Mouse (Mus musculus) midbrain, embryonic 10.5 days (tissue): ENCODE data around the gene Rsph4a. TPM values are rescaled to one million over a fixed set of nuclear protein-coding genes. Genes with fewer than 3 reads are reported as not detected.
"Not testable (repeated sequence)": the region's sequence is repeated elsewhere in the genome, so short reads cannot be mapped to it uniquely, and the experiment has no call there.

Experiments used
- DNase-seq: peaks from one replicate; pipeline ENCODE4 v3.0.0-alpha.2; 2017; ENCODE audit warnings: low spot score
- H3K27ac ChIP-seq: fragments of 300-500 bp; sonication (generic); replicated peaks from 2 replicates; pipeline ENCODE4 v1.5.1; 2016; ENCODE audit warnings: mild to moderate bottlenecking
- H3K27me3 ChIP-seq: fragments of 300-500 bp; sonication (generic); 2 replicates; pipeline ENCODE4 v1.6.1; 2016; ENCODE audit warnings: low read depth, mild to moderate bottlenecking; ENCODE audit not compliant: poor library complexity, severe bottlenecking
- H3K36me3 ChIP-seq: fragments of 300-500 bp; sonication (generic); 2 replicates; pipeline ENCODE4 v1.6.1; 2016; ENCODE audit warnings: mild to moderate bottlenecking, moderate library complexity
- H3K4me1 ChIP-seq: fragments of 300-500 bp; sonication (generic); 2 replicates; pipeline ENCODE4 v1.6.1; 2016
- H3K4me3 ChIP-seq: fragments of 300-500 bp; sonication (generic); 2 replicates; pipeline ENCODE4 v1.5.1; 2016; ENCODE audit warnings: mild to moderate bottlenecking, moderate library complexity
- H3K9me3 ChIP-seq: fragments of 300-500 bp; sonication (generic); replicated peaks from 2 replicates; pipeline ENCODE4 v1.6.1; 2016; ENCODE audit warnings: mild to moderate bottlenecking
- WGBS: fragments of 180-500 bp; shearing (Covaris S2); methylation state at CpG from one replicate; pipeline ENCODE4 v1.1.7; 2016; 5-methylcytosine and 5-hydroxymethylcytosine counted together
- polyA plus RNA-seq: library from polyadenylated mRNA; unstranded; fragments of >200 nt; fragmentation: Nextera tagmentation; extraction: Ambion mirVana; gene quantifications from 2 replicates; pipeline ENCODE4 v1.2.1, GENCODE M21; 2016

Gene Rsph4a
- 0.09 and 0.11 TPM in 2 replicates for polyA plus RNA-seq

- Histone ChIP-seq H3K27me3 (no peaks in the 10 kb centered on the region), H3K27ac (no peak within 1 kb of the TSS), H3K36me3 (no peaks in the 10 kb centered on the region), H3K4me1 (peaks cover 12% of the 10 kb centered on the region), H3K9me3 (no peaks in the 10 kb centered on the region), H3K4me3 (peak within 1 kb of the TSS; percentile 54)
- peak; percentile 62 for DNase-seq
- WGBS: 9% methylated on average over 17 of the region's 17 CpGs
Observed at GRCm38 (mm10) chr10:33904530-33905481, at the start of gene Rsph4a. Gene Rsph4a, plus strand, starts transcription at chr10:33905111.

GRCm38 (mm10) chr10:33857421-33857820 is 47.5 kb upstream of the Rsph4a start, which contains the start of gene Sult3a1:
Gene Sult3a1, plus strand, starts transcription at chr10:33857721.
- Histone ChIP-seq H3K27ac (no peak within 1 kb of the TSS), H3K27me3 (no peaks in the 10 kb centered on the region), H3K9me3 (no peaks in the 10 kb centered on the region), H3K4me1 (no peaks in the 10 kb centered on the region), H3K4me3 (no peak within 1 kb of the TSS), H3K36me3 (no peaks in the 10 kb centered on the region)
- no peak for DNase-seq

DNA sequence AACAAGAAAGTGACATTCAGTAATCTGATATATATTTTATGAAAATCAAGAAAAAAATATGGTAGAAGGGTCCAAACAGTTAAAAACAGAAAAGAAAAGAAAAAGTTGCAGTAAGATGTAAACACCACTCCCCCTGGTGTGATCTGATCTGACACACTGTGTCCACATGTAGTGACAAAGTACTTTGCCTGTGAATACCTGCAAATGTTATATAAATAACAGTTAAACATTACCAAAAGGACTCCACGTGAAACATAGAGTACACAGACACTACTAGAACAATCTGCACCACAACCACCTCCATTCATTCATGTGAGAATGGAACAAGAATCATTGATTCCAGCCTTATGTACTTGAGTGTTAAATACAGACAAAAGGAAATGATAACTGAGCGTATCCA is 38.9 kb upstream of the Rsph4a start:
- no peaks in the 10 kb centered on the region for H3K4me1 ChIP-seq

GRCm38 (mm10) chr10:33870441-33870840 is 34.5 kb upstream of the Rsph4a start:
- WGBS: 26% methylated on average over 1 of the region's 1 CpGs
- Histone ChIP-seq H3K27me3 (no peaks in the 10 kb centered on the region), H3K9me3 (no peaks in the 10 kb centered on the region), H3K36me3 (no peaks in the 10 kb centered on the region), H3K4me1 (no peaks in the 10 kb centered on the region), H3K4me3 (no peak overlapping the region), H3K27ac (no peak overlapping the region)
- DNase-seq: no peak

More for the DNA sequence above, 38.9 kb upstream of the Rsph4a start:
- H3K27me3 ChIP-seq: no peaks in the 10 kb centered on the region
- no peak overlapping the region for H3K27ac ChIP-seq
- no peak for DNase-seq
- no peaks in the 10 kb centered on the region for H3K36me3 ChIP-seq
- H3K9me3 ChIP-seq: no peaks in the 10 kb centered on the region
- H3K4me3 ChIP-seq: no peak overlapping the region
- 82% methylated on average over 2 of the region's 2 CpGs for WGBS

GRCm38 (mm10) chr10:33872672-33873398 is 32.1 kb upstream of the Rsph4a start:
- Histone ChIP-seq H3K27me3 (no peaks in the 10 kb centered on the region), H3K9me3 (no peaks in the 10 kb centered on the region), H3K4me3 (no peak overlapping the region), H3K4me1 (no peaks in the 10 kb centered on the region), H3K36me3 (no peaks in the 10 kb centered on the region), H3K27ac (no peak overlapping the region)
- no peak for DNase-seq
- 93% methylated on average over 2 of the region's 2 CpGs for WGBS

GRCm38 (mm10) chr10:33882411-33882810 is 22.5 kb upstream of the Rsph4a start:
- H3K27ac ChIP-seq, H3K4me3 ChIP-seq, H3K36me3 ChIP-seq, H3K4me1 ChIP-seq, H3K27me3 ChIP-seq, DNase-seq: not testable (repeated sequence)
- WGBS: 85% methylated on average over 2 of the region's 2 CpGs
- H3K9me3 ChIP-seq: peaks cover 18% of the 10 kb centered on the region

DNA sequence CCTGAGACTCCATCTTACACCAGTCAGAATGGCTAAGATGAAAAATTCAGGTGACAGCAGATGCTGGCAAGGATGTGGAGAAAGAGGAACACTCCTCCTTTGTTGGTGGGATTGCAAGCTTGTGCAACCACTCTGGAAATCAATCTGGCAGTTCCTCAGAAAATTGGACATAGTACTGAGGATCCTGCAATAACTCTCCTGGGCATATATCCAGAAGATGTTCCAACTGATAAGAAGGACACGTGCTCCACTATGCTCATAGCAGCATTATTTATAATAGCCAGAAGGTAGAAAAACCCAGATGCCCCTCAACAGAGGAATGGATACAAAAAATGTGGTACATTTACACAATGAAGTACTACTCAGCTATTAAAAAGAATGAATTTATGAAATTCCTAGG is 3.4 kb upstream of the Rsph4a start:
- not testable (repeated sequence) for H3K36me3 ChIP-seq, H3K4me3 ChIP-seq, H3K27me3 ChIP-seq, H3K9me3 ChIP-seq, H3K27ac ChIP-seq, DNase-seq
- H3K4me1 ChIP-seq: peaks cover 12% of the 10 kb centered on the region
- WGBS: 86% methylated on average over 1 of the region's 1 CpGs

DNA sequence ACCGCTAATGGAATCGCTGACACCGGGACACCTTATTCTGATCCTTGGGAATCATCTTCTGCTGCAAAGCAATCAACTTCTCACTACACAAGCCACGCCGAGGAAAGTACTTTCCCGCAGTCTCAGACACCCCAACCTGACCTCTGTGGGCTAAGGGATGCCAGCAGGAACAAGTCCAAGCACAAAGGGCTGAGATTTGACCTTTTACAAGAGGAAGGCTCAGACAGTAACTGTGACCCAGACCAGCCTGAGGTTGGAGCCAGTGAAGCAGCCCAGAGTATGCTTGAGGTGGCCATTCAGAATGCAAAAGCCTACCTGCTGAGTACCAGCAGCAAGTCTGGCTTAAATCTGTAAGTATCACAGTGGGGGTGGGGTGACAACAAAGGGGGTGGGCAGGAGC is 578 bp downstream of the Rsph4a start:
- no peak for DNase-seq
- no peak overlapping the region for H3K27ac ChIP-seq
- WGBS: 3% methylated on average over 6 of the region's 6 CpGs
- no peaks in the 10 kb centered on the region for H3K27me3 ChIP-seq
- H3K4me1 ChIP-seq: peaks cover 12% of the 10 kb centered on the region
- peak overlapping the region; percentile 54 for H3K4me3 ChIP-seq
- H3K9me3 ChIP-seq: no peaks in the 10 kb centered on the region
- H3K36me3 ChIP-seq: no peaks in the 10 kb centered on the region

DNA sequence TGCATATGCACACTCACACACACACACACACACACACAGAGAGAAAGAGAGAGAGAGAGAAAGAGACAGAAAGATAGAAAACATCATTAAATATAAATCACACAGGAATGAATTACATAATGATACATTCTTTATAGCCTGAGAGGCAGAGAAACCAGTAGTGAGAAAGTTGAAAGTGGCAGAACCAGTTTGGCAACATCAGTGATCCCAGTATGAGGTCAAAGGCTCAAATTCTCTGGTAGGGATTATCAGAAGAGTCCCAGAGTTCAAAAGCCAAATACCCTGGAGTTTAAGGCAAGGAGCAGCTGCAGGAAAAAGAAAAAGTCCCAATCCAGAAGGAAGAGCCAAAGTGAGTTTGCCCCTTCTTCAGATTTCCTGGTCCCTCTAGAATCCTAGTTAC is 35.8 kb downstream of the Rsph4a start:
- Histone ChIP-seq H3K27ac (no peak overlapping the region), H3K4me3 (no peak overlapping the region), H3K27me3 (no peaks in the 10 kb centered on the region), H3K36me3 (peaks cover 80% of the 10 kb centered on the region), H3K4me1 (no peaks in the 10 kb centered on the region), H3K9me3 (no peaks in the 10 kb centered on the region)
- DNase-seq: no peak

- H3K4me3 ChIP-seq: no peak overlapping the region
- WGBS: 91% methylated on average over 3 of the region's 3 CpGs
- peaks cover 65% of the 10 kb centered on the region for H3K36me3 ChIP-seq
- H3K27ac ChIP-seq: no peak overlapping the region
- peaks cover 7% of the 10 kb centered on the region for H3K4me1 ChIP-seq
- no peaks in the 10 kb centered on the region for H3K9me3 ChIP-seq
- H3K27me3 ChIP-seq: no peaks in the 10 kb centered on the region
- DNase-seq: no peak
Observed at GRCm38 (mm10) chr10:33945390-33945789, 40.5 kb downstream of the Rsph4a start.

DNA sequence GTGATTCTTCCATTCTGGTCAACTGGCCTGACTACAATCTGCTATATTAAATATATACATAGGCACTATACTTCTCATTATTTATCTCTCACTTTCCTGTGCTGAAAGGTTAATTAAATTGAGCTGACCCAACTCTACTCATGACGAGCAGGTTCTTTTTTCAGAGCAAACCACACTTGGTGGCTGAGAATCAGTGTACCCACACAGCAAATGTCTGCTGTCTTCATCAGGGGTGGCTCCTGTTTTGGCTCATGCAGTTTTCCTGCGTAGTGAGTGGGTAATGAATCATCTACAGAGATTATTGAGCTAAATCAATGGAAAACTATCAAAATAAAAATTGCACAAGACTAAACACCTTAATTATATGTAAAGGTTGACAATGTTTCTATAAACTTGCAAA is 41.4 kb downstream of the Rsph4a start:
- Histone ChIP-seq H3K27ac (no peak overlapping the region), H3K27me3 (no peaks in the 10 kb centered on the region), H3K4me3 (no peak overlapping the region), H3K4me1 (peaks cover 14% of the 10 kb centered on the region), H3K36me3 (peaks cover 56% of the 10 kb centered on the region), H3K9me3 (no peaks in the 10 kb centered on the region)
- no peak for DNase-seq
- 88% methylated on average over 2 of the region's 2 CpGs for WGBS

DNA sequence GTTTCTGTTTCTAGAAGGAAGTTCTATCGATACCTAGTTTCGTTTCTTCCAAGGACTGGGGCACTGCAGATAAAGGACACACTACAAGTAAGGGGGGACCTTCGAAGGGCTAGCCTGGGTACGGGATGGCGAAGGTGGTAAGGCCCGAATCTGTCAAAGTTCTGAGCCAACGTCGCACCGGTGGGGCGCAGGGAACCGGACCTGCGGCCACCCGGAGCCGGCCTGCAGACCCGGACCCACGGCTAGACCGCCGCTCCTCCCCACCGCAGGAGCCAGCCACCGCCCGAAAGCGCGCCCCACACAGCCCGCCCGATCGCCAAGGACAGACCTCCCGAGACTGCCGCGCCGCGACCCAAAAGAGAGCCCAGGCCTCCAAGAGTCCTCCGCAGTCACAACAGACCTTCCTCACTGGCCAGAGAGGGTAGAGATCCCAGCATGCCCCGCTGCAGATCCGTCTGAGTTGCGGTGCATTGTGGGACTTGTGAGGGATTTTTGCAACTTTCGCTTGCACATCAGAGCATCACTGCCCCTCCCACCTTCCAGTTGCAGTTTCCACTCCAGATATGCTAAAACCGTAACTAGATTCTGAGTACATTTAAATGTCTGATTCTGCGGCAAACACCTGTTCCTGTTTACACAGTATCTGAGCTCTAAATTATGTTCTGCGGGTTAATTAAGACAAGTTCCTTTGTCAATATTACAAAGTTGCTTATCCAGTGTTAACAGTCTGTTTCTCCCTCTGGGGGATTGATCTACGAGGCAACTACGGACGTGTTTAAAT is 46.1 kb downstream of the Rsph4a start, which contains the start of gene Zup1:
Gene Zup1, minus strand, starts transcription at position 467 of the 781 bp plus-strand sequence.
- H3K27ac ChIP-seq: peak within 1 kb of the TSS; percentile 95
- no peaks in the 10 kb centered on the region for H3K27me3 ChIP-seq
- peaks cover 17% of the 10 kb centered on the region for H3K4me1 ChIP-seq
- H3K4me3 ChIP-seq: peak within 1 kb of the TSS; percentile 87
- DNase-seq: peak; percentile 85
- peaks cover 22% of the 10 kb centered on the region for H3K36me3 ChIP-seq
- WGBS: 5% methylated on average over 42 of the region's 42 CpGs
- no peaks in the 10 kb centered on the region for H3K9me3 ChIP-seq
